Mouse (Mus musculus) A20 (cell line): ENCODE data around the gene Cox5b.
A peak's percentile ranks its signal among the peaks of the same experiment; 100 is the strongest.

ENCODE experiments used
- DNase-seq: peaks from one replicate; pipeline ENCODE4 v3.0.0-alpha.2; 2011; ENCODE audit warnings: low read depth, low spot score

The Cox5b gene

DNA sequence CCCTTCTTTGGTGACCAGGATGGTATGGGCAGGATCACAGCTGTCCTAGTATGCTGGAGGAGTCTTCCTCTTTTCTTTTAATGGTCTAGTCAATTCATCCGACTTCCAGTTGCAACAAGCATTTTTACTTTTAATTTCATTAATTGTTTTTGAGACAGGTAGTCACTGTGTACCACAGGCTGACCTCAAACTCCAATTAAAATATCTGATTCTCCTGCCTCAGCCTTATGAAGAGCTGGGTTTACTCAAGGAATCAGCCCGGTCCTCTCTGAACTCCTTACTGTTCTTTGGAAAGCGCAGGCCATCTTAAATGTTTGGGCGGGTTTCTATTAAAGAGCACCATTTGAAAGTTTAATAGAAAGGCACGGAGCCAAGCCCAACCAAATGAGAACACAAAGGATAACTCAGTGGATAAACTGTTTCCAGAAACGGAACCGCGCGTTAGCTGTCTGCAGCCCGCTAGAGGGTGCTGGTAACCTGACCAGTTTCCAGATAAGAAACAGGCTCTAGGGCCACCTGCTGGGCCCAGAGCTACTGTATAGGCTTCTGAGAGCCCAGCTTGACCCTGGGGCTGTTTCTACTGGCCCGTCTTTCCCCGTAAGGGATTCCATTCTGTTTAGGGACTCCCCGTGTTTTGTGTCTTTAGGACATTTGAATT, 7.3 kb upstream of the Cox5b start:
- DNase-seq, result peak; percentile 80

- DNase-seq, result peak; percentile 16
Observed at GRCm38 (mm10) chr1:36690671-36691235, 496 bp upstream of the Cox5b start.

DNA sequence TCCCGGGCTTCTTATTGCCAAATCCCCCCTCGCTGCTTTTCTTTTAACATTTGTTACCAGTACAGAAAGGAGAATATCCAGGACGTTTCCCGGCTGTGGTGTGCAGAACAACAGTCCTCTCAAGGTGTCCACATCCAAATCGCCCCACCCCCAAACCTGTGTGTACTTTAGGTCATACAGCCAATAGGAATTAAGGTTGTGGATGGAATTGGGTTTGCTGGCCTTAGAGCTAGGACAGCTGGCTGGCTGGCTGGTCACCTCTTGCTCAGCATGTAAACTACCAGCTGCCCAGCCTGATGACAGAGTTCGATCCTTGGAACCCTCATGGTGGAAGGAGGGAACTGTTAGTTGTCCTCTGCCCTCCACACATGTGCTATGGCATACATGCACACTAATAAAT, 3.6 kb downstream of the Cox5b start:
- DNase-seq, result no peak

GRCm38 (mm10) chr1:36696411-36696810, 5.2 kb downstream of the Cox5b start:
- DNase-seq, result no peak

DNA sequence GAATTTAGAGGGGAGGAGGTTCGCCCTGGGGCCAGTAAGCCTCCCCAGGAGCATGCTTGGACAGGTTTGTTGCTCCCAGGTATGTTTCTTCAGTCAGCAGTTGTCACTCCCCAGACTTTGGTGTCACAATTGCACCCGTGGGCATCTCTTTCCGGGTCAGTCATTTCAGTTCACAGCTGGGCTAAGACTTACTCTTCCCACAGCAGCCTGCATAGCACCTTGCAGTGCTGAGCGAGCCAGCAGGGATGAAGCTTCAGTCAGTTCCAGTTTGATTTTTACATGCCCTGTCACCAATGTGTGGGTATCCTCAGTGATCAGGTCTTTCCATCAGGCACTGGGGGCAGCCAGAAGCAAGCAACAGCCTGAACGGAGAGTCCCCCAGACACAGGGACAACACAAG, 5.8 kb downstream of the Cox5b start:
- DNase-seq, result no peak

DNA sequence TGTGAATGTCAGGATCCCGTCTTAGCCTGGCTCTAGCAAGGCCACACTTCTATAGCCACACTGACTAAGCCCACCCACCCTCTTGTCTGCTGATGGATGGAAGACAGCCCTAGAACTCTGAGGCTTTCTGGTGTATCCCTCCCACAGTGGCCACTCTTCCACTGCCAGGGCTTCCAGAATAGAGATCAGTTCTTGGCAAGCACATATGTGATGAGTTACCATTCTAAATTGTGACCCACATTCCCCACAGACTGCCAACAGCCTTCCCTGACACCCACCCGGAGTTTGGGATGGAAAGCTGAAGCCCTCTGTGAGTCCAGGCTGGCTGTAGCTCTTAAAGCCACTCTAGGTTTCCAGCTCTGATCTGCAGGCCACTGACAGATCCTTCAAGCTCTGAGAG, 15.9 kb downstream of the Cox5b start:
- DNase-seq, result no peak

DNA sequence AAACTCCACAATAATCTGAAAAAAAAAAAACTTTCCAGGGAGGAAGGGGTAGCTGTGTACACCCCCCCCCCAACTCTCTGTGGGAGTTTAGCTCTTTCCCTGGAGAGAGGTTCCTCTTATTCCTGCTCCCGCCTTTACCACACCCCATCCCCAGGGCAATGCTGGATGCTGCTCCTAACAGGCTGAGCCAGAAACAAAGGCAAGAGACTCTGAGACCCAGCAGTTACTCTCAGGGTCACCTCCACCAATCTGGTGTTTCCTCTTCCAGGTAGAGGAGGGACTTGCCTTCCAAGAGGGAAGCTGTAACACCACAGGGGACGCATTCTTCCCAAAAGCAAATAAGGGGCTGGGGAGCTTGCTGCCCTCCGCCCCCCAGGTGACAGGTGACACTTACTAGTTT, 16.5 kb downstream of the Cox5b start:
- DNase-seq, result no peak

GRCm38 (mm10) chr1:36708626-36709025, 17.4 kb downstream of the Cox5b start:
- no peak for DNase-seq

GRCm38 (mm10) chr1:36709055-36709853, 18.0 kb downstream of the Cox5b start:
- DNase-seq, result peak; percentile 79

GRCm38 (mm10) chr1:36709854-36710280, 18.6 kb downstream of the Cox5b start, which contains the start of gene 4933424G06Rik:
4933424G06Rik (plus strand) TSS chr1:36710149.
- peak; percentile 99 for DNase-seq

- DNase-seq, result peak; percentile 43
Observed at GRCm38 (mm10) chr1:36711104-36711503, 19.9 kb downstream of the Cox5b start.

DNA sequence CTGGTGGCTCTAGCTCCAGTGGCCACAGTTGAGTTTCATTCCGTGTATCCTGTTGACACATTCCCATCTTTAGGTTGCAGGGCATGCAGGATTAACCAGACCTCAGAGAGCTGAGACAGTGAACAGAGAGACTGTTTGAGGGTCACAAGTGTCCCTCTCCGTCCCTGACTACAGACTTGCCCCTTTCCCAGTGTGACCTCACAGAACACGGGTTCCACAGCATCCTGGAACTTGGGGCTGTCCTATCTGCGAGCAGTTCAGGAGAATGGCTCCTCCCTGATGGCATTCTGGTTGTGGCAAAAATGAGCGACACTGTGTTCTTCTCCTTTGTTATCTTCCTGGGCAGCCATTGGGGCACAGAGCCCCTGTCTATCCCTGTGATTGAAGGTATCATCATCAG, 23.1 kb downstream of the Cox5b start, which contains the start of gene Actr1b:
TSS of gene Actr1b (minus strand) at position 112 of the 400 bp plus-strand sequence.
- DNase-seq, result no peak

GRCm38 (mm10) chr1:36718786-36719185, 27.5 kb downstream of the Cox5b start:
- DNase-seq, result no peak

DNA sequence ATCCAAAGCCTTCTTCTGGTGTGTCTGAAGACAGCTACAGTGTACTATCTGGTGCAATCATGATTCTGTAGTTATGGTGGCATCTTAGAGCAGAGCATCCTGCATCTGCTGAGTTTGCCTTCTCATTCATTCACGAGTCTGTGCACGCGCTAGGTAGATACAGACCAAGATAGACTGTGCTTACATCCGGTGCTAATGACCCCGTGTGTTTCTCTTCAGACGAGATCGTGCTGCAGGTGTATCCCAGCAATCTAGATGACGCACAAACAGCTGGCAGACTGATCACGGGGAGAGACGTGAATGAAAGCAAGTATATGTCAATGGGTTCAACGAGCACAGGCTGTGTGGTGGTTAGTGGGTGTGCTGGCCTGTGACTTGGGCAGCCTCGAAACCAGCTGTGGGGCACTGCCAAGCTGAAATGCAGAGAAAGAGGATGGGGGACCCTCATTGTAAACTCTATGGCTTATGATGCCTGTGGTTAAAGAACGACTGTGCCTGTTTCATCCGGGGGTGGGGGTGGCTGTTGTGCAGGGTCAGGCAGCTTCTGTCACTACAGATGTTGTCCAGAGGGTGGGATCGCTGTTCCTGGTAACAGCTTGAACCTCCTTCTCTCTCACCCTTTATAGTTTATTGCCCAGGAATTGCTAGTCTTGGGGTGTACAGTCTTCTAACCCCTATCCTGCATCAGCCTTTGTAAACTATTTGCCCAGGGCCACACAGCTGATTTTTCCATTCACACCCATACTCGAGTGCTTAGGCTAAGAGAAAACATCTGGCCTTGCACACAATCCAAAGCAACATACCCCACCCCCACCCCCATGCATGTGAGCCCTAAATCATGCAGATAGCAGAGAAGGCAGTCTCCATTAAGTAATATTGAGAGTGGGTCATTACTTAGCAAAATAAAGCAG, 32.2 kb downstream of the Cox5b start:
- peak; percentile 44 for DNase-seq

- DNase-seq, result no peak
Observed at GRCm38 (mm10) chr1:36724057-36724431, 32.8 kb downstream of the Cox5b start.

- peak; percentile 83 for DNase-seq
Observed at GRCm38 (mm10) chr1:36737300-36737699, 46.1 kb downstream of the Cox5b start.

DNA sequence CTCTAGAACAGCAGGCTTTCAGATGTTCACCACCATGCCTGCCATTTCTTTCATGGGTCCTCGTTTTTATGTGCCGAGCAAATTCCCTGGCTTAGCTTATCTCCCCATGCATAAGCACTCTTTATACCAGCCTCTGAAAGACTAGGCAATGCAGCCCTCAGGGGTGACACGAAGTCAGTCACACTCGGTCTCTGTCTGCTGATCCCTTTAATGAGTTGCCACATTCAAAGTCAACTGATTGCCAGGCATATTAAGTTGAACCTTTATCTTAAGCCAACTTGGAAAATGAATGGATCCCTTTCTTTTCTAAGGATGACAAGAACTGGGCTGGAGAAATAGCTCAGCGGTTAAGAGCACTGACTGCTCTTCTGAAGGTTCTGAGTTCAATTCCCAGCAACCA, 48.0 kb downstream of the Cox5b start:
- DNase-seq, result no peak

DNA sequence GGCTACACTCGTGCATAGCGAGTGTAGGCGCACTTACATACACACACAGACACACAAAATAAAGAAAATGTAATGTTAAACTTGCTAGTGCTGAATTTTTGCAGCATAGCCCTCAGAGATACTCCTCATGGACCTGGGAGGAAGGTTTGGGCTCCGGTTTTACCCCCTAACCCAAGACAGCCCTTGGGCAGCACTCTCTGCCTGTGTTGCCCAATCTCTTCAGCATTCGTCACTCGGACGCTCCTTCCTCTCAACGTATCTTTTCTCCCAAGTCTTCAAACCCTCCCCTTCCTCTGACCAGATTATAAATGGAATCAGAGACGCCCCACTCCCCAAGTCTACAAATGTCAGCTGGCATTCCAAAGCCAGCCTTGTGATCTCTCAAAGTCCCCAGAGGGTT, 51.8 kb downstream of the Cox5b start:
- no peak for DNase-seq
